Mouse (Mus musculus) v-Abl transformed pro-B cells (cell line): ENCODE measurements around the gene Bsnd.

Experiments used
- in situ Hi-C, 2 experiments: fragments of 400-800 bp; cut with MboI; formaldehyde crosslinking; loops; one replicate each; pipeline ENCODE4 v1.15.1; 2025; ENCODE audit not compliant: unreplicated experiment in 2 of 2

The Bsnd gene

DNA sequence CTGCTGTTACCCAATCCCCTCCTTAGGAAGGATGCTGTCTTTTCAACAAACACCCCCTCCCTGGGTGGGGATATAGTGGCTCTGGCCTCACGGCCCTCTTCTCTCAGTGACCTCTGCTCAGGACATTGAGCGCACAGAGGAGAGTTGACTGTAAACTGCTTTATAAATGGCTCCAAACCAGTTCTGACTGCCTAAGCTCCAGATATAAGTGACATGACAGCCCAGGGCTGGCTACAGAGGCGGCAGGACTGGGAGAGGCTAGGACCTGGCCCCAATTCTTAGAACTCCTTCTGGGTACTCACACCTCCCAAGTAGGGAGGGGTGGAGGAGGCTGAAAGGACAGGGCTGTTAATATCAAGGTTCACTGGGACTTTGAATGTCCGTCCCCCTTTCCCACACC lies 1.5 kb downstream of the Bsnd start:
- in situ Hi-C loops: no loop called here

DNA sequence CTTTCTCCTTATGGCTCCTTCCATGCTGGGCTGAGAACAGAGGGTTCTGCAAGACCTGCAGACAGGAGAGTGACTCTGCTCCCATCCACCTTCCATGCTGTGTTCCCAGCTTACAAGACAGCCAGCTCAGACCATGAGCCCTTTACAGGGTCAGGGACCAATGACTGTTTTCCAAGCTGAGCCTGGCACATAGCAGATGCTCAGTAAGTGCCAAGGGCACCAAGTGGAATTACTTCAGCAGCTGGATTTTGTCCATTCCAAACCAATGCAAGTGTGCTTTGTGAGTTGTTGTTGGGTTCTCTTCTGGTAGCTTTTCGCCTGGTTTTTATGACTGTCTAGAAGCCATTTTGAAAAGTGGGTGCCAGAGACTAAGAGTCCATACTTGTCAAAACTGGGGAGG lies 8.3 kb downstream of the Bsnd start:
- in situ Hi-C loops: no loop called here

DNA sequence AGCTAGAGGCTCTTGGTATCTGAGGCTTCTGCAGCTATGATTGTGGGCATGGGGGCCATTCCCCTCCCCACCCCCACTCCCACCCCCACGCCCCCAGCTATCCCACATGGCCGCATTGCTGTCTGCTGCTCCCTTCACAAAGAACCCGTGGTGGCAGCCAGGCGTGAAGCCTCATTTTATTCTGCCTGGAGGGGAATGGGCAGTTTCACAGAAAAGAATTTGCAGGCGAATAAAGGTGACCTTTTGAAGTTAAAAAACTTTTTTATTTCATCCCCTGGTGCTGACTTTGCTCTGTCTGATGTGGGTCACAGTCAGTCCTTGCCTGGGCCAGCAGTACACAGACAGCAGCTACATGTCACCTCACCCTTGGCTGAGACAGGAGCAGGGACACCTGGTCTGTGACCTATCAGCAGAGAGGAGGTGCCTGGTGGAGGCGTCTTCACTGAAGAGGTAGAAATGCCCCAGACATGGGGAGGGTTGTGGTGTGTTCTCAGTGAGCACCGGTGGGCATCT lies 8.8 kb downstream of the Bsnd start:
- in situ Hi-C loops: no loop called here

DNA sequence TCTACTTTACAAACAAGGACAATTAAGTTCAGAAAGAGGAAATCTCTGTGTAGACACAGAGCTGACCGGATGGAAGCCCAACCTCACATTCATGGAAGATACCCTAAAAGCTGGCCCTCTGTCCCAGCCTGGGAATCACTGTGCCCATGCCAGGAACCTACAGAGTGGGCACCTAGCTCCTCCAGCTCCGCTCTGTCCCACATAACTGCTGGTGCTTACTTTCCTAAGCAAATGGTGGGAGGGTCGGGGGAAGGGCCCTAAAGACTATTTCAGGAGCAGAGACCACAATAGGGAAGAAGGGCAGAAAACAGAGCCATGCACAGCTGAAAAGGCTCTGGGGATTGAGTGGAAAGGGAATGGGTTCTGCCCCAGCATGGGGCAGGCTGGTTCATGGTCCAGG lies 11.5 kb downstream of the Bsnd start:
- in situ Hi-C loops: no loop called here

DNA sequence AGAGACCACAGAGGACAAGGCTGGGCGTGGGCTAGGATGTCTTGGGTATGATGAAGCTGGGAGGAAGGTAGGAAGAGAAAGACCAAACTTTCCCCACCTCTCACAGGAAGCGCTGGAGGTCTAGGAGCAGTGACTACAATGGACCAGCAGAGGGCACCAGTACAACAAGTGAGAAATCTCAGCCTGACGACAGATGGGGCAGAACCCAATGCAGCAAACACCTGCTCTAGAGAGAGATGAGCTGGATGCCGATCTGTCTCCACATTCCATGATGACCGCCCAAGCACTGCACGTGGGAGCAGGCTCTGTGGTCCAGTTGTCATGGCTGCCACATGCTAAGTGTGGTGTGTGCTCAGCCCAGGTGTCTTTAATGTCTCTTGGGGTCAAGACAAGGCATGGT lies 17.8 kb downstream of the Bsnd start:
- in situ Hi-C loops: loop anchor here (5.0 to 10.0 kb wide), 4 partner anchors 53 to 241 kb away; no protein-coding TSS in a partner anchor

DNA sequence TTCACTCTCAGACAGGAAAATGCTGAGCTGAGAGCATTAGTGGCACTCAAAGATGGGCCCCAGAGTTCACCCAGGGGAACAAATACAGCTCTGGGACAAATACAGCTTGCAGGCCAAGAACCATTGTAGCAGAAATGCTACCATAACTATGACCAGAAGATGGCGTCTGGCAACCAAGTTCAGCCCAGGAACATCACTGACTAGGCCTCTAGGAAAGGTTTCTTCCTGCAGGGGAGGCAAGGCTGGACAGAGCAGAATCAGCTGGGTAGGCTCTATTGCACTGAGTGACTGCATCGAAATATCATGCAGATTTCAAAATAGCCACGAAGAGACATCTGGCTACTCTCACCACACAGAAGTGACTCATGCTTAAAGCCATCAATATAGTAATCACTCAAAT lies 19.7 kb downstream of the Bsnd start:
- in situ Hi-C loops: loop anchor here (5.0 to 10.0 kb wide), 4 partner anchors 55 to 242 kb away; no protein-coding TSS in a partner anchor

DNA sequence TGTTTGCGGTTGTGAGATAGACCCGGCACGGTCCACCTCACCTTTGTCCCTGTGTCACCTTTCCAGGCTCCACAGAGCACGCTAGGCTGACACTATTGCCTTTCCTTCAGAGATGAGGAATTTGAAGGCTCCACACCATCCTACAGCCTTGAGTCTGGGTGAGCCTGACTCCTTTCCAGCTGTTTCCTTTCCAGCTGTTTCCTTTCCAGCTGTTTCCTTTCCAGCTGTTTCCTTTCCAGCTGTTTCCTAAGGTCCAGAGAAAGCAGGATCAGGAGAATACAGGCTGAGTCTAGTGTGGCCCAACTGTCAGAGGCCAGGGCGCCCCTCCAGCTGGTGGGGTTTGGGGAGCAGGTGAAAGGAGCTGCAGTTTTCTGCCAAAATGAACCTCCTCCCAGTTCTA lies 21.2 kb downstream of the Bsnd start:
- in situ Hi-C loops: loop anchor here (5.0 to 10.0 kb wide), 4 partner anchors 56 to 244 kb away; no protein-coding TSS in a partner anchor

DNA sequence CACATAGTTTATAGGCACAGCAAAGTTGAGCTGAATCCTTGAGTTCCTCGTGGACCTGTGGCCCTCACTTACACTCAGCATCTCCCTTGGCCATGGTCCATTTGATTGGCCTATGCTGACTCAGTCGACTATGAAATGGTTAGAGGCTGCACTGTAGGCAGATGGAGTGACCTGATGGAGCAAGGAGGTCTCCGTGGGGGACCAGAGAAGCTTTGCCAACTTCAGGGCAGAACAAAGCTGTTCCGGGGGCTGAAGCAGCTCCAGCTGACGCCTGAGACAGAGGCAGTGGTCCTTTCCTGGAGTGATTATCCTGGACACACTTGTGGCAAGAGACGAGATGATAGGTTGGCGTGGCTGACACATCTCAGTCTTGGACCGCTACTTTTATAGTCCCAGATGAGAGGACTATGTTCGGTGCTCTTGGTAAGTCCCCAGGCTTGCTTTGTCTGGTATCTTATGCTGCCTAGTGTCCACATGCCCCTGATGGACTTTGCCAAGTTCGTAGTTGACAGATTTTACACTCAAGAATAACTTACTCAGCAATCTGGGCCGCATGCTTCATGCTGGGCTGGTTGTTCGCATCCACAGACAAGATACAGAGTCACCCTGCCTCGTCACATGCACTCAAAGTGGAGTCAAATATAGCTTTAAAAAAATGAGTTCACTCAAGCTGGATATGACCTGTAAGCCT lies 24.5 kb downstream of the Bsnd start:
- in situ Hi-C loops: no loop called here

DNA sequence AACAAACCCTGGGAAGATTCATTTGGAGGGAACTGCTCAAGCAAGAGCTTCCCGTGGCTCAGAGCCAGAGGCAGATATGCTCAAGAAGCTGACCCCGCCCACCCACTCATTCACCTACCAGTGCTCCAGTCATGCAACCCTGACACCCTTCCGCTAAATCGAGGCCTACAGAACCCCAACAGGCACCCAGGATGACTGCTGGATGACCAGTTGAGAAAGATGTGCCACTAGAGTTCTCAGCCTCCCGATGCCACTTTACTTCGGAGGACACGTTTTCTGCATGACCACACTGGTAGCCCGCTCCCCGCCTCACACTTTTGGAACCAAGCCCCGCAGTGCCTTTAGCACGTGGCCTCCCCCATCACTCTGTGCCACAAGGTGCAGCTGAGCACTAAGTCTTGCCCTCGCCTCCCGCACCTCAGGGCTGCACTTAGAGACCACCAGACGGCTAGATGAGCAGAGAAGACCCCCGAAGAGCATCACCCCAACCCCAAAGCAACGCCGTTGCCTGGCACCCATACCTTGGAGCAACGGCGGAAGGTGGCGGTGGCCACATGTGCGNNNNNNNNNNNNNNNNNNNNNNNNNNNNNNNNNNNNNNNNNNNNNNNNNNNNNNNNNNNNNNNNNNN lies 28.8 kb downstream of the Bsnd start:
- in situ Hi-C loops: no loop called here

DNA sequence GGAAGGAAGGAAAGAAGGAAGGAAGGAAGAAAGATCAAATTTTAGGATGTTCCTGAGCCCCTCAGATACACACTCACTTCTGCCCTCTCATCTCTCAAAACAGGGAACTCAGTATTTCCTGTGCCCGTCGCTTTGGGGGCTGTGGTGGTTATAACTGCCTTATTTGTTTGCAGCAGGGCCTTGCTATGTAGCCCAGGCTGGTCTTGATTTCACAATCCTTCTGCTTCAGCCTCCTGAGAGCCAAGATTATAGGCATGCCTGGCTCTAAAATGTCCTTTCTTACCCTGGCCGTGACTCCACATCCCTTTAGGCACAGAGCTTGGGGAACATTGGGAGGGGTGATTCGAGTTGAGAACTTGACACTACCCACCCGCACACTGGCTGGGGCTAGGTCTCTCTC lies 29.6 kb downstream of the Bsnd start:
- in situ Hi-C loops: no loop called here

DNA sequence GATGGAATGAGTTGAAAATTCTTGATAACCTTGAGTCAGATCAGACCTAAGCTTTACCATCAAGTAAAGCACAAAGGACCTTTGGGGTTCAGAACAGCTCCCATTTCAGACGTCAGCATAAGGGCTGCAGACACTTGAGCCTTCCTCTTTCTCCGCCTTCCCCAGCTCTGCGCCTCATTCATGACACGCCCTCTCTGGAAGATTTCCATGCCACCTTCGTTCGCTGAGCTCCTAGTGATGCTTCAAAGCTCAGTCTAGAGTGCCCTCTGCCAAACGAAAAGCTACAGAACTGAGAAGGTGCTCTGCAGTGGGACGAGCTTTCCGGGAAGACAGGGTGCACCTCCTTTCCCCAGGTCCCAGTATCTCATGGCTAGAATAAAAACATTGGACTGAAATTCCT lies 30.1 kb downstream of the Bsnd start:
- in situ Hi-C loops: no loop called here

DNA sequence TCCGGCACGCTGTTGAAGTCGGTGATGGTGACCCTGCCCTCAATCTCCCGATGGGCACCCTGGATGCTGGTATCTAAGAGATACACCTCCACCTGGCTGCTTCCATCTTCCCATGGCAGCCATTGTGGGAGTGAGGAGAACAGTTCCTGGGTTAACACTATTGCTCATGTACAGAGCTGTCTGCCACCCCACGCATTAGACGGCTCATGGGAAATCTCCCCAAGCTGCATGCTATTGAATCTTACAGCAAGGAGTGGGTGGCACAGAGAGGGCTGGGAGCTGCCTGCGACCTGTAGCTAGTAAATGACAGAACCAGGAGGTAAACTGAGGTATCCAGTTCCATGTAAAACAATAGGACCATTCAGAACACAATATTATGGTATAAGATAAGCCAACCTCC lies 37.5 kb downstream of the Bsnd start:
- in situ Hi-C loops: no loop called here

DNA sequence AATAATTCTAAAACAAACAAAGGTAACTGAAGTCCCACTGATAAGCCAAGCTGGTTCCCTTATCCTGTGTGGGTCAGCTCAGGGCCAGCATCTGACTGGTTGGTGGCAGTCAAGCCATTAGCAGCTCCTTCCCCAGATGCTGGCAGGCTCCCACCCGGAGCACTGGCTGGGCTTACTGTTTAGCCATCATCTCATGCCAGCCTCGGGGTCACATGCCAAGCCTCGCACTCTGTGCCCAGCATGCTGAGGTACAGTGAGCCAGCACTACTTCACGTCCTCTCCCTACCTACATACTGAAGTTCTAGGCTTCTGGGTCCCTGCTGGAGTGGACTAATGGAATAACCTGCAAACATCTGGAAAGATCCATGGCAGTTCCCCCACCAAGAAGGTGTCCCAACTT lies 38.6 kb downstream of the Bsnd start:
- in situ Hi-C loops: no loop called here

DNA sequence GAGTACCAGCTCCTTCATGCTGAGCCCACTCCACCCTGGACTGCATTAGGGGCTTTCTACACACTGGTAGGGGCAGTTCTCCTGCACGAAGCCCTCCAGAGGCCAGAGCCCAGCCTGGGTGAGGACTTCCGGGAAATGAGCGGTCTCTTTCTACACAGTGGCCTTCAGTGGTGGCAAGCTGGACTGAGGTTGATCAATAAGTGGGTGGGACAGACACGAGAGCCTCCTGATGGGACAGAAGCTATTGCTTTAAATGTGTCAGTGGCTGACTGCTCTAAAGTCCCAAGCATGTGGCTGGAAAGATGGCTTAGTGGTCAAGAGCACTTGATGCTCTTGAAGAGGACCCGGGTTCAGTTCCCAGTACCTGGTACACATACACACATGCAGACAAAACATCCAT lies 39.0 kb downstream of the Bsnd start:
- in situ Hi-C loops: no loop called here

DNA sequence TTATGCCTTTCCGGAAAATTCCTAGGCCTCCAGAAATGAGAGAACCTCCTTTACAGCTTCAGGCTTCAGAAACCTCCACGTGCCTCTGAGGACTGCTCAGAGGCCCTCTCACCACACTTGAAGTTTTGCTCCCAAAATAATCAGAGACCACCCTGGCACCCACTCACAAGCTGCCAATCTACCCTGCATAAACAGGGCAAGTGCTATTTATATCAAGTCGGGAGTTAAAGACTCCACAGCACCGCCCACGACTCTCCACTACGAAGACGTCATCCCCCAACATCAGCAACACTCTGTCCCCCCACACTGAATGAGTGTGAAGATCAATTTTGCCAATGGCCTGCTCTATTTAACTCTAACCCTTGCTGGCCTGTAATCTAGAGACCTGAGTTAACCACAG lies 39.7 kb downstream of the Bsnd start:
- in situ Hi-C loops: no loop called here

DNA sequence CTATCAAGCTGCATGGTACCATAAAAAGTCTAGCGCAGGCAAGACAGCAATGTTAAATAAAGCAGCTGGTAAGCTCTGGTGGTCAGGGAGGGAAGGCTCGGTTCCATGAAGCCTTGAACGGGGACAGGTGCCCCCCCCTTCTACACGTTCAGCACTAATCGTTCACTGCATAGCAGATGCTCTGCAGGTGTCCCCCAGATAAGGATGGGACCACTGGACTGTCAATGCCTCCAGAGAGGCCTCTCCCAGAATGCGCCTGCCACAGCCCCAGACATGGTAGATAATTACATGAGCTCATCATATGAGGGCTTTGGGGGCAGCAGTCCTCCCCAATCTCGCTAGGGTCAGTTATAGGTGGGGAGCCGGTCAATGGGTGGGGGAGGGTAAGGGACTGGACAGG lies 42.8 kb downstream of the Bsnd start:
- in situ Hi-C loops: no loop called here

DNA sequence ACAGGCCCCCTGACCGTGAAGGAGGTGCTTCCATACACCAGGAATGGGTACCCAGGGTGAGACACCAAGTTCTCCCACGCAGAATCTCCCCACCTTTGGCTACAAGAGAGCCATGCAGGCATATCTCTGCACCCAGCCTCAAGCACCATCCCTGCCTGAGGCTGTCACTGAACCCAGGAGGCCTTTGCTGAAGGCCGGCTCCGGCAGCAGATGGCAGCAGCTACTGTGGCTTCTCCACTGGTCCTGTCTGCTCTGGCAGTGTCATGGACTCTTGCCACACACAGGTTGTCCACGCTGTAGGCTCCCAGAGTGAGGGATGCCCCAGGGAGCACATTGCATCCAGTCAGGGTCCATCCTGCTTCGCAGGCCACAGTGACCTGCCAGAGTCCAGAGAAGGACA lies 48.9 kb downstream of the Bsnd start:
- in situ Hi-C loops: no loop called here

DNA sequence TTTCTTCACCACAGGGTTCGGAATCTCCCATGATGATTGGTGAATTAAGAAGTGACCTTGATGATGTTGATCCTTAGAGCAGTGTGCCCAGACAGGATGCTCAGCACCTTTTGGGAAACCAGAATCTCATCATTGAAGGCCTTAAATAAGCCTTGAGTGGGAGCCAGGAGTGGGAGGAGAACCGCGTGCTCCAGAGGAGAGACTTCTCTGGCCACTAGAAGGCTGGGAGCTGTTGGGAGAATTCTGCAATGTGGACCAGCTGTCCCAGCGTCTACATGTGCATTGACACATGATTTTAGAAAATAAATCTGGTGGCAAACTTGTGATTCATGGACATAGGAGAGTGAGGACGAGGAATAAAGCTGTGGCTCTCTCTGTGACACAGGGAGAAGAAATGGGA lies 53.3 kb downstream of the Bsnd start:
- in situ Hi-C loops: no loop called here

DNA sequence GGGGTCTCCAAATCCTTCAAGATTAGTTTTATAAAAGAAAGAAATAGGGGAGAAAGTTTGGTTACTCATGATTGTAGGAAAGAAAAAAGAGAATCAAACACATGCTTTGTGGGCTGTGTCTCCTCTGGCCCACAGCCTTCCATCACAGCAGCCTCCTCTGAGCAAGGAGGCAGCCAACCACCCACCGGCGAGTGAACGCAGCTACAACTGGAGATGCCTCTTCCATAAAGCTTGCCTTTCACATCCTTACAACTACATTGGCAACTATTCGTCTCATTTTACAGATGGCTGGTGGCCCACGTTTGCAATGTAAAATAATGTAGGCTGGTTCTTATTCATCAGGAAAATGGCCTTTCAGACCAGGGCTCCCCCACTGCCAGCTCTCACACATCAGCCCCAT lies 54.9 kb downstream of the Bsnd start:
- in situ Hi-C loops: no loop called here

DNA sequence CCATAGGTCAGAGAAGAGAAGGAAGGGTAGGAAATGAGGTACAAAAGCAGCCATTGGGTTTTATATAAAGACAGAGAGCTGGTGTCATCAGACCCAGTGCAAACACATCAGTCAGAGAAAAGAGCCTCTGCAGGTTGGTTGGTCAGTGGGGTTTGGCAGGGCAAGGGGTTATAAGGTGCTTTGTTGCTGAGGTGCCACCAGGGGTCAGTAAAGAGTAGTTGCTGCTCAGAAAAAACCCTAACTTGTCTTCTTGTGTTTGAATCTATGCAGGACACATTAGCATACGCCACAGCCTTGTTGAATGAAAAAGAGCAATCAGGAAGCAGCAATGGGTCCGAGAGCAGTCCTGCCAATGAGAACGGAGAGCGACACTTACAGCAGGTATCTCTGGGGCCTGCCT lies 55.6 kb downstream of the Bsnd start:
- in situ Hi-C loops: no loop called here

DNA sequence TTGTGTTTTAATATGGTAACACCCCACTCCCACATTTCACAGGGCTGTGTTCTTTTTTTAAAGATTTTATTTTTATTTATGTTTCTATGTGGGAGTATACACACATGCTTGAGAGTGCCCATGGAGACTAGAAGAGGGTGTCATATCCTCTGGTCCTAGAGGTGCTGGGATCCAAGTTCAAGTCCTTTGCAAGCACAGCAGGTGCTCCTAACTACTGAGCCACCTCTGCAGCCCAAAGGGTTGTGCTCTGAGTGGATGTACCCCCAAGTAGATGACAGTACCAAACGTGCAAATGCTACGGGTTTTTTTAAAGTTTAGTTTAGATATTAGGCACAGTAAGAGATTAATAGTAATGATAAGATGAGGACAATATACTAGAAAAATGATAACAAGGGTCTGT lies 56.7 kb downstream of the Bsnd start:
- in situ Hi-C loops: no loop called here
